Mouse (Mus musculus): ENCODE results near the gene Cnnm4. TPM values are rescaled to one million over a fixed set of nuclear protein-coding genes. Genes with fewer than 3 reads are reported as not detected.

Gene Cnnm4
- 2.7 and 2.9 TPM in 2 replicates for polyA plus RNA-seq (2015; fragmentation: Nextera tagmentation; extraction: Ambion mirVana)

- no peaks in the 10 kb centered on the region for H3K36me3 ChIP-seq (replicated peaks)
- peak within 1 kb of the TSS; percentile 75 for H3K4me3 ChIP-seq (replicated peaks)
- peaks cover 64% of the 10 kb centered on the region for H3K4me1 ChIP-seq (replicated peaks)
- under 1% methylated on average over 91 of the region's 98 CpGs for WGBS (ENCODE audit: insufficient replicate concordance)
- ATAC-seq (ENCODE audit: insufficient read depth), result peak; percentile 93
- peak within 1 kb of the TSS; percentile 99 for H3K4me2 ChIP-seq
- peak within 1 kb of the TSS; percentile 78 for H3K9ac ChIP-seq
- peak within 1 kb of the TSS; percentile 86 for H3K27ac ChIP-seq (replicated peaks)
- H3K9me3 ChIP-seq (replicated peaks), result no peaks in the 10 kb centered on the region
- H3K27me3 ChIP-seq, result peaks cover 24% of the 10 kb centered on the region
Measured at GRCm38 (mm10) chr1:36471181-36472105, at the start of gene Cnnm4. Cnnm4 (plus strand) TSS chr1:36471620.

- H3K4me1 ChIP-seq (replicated peaks), result no peaks in the 10 kb centered on the region
- no peak overlapping the region for H3K9ac ChIP-seq
- WGBS (ENCODE audit: insufficient replicate concordance), result 74% methylated on average over 2 of the region's 2 CpGs
- H3K27me3 ChIP-seq, result no peaks in the 10 kb centered on the region
- no peaks in the 10 kb centered on the region for H3K9me3 ChIP-seq (replicated peaks)
- H3K36me3 ChIP-seq (replicated peaks), result peaks cover 59% of the 10 kb centered on the region
- ATAC-seq (ENCODE audit: insufficient read depth), result no peak
- no peak overlapping the region for H3K4me3 ChIP-seq (replicated peaks)
- H3K27ac ChIP-seq (replicated peaks), result no peak overlapping the region
- no peak overlapping the region for H3K4me2 ChIP-seq
Measured at GRCm38 (mm10) chr1:36429511-36429910, 41.9 kb upstream of the Cnnm4 start.

- Histone ChIP-seq H3K4me1 (replicated peaks) (no peaks in the 10 kb centered on the region), H3K27me3 (no peaks in the 10 kb centered on the region), H3K9ac (no peak overlapping the region), H3K4me3 (replicated peaks) (no peak overlapping the region), H3K36me3 (replicated peaks) (peaks cover 54% of the 10 kb centered on the region), H3K9me3 (replicated peaks) (no peaks in the 10 kb centered on the region), H3K4me2 (no peak overlapping the region), H3K27ac (replicated peaks) (no peak overlapping the region)
- WGBS (ENCODE audit: insufficient replicate concordance), result 67% methylated on average over 4 of the region's 4 CpGs
- ATAC-seq (ENCODE audit: insufficient read depth), result no peak
Measured at GRCm38 (mm10) chr1:36432999-36433398, 38.4 kb upstream of the Cnnm4 start.

GRCm38 (mm10) chr1:36433616-36434015 is 37.8 kb upstream of the Cnnm4 start:
- H3K4me1 ChIP-seq (replicated peaks), result no peaks in the 10 kb centered on the region
- peaks cover 54% of the 10 kb centered on the region for H3K36me3 ChIP-seq (replicated peaks)
- H3K27ac ChIP-seq (replicated peaks), result no peak overlapping the region
- no peak overlapping the region for H3K9ac ChIP-seq
- H3K4me3 ChIP-seq (replicated peaks), result no peak overlapping the region
- no peaks in the 10 kb centered on the region for H3K27me3 ChIP-seq
- no peak overlapping the region for H3K4me2 ChIP-seq
- no peaks in the 10 kb centered on the region for H3K9me3 ChIP-seq (replicated peaks)
- WGBS (ENCODE audit: insufficient replicate concordance), result 71% methylated on average over 3 of the region's 3 CpGs
- no peak for ATAC-seq (ENCODE audit: insufficient read depth)

- no peak overlapping the region for H3K9ac ChIP-seq
- no peaks in the 10 kb centered on the region for H3K27me3 ChIP-seq
- no peak overlapping the region for H3K4me3 ChIP-seq (replicated peaks)
- H3K27ac ChIP-seq (replicated peaks), result no peak overlapping the region
- ATAC-seq (ENCODE audit: insufficient read depth), result no peak
- H3K4me2 ChIP-seq, result no peak overlapping the region
- H3K4me1 ChIP-seq (replicated peaks), result no peaks in the 10 kb centered on the region
- WGBS (ENCODE audit: insufficient replicate concordance), result 65% methylated on average over 4 of the region's 4 CpGs
- no peaks in the 10 kb centered on the region for H3K9me3 ChIP-seq (replicated peaks)
- peaks cover 53% of the 10 kb centered on the region for H3K36me3 ChIP-seq (replicated peaks)
Measured at GRCm38 (mm10) chr1:36435071-36435470, 36.3 kb upstream of the Cnnm4 start.

- Histone ChIP-seq H3K4me3 (replicated peaks) (no peak overlapping the region), H3K4me1 (replicated peaks) (no peaks in the 10 kb centered on the region), H3K9me3 (replicated peaks) (no peaks in the 10 kb centered on the region), H3K4me2 (no peak overlapping the region), H3K36me3 (replicated peaks) (peaks cover 44% of the 10 kb centered on the region), H3K27ac (replicated peaks) (no peak overlapping the region), H3K27me3 (no peaks in the 10 kb centered on the region), H3K9ac (no peak overlapping the region)
- WGBS (ENCODE audit: insufficient replicate concordance), result 74% methylated on average over 6 of the region's 6 CpGs
- no peak for ATAC-seq (ENCODE audit: insufficient read depth)
Measured at GRCm38 (mm10) chr1:36436515-36436914, 34.9 kb upstream of the Cnnm4 start.

- Histone ChIP-seq H3K4me2 (no peak overlapping the region), H3K9me3 (replicated peaks) (no peaks in the 10 kb centered on the region), H3K4me3 (replicated peaks) (no peak overlapping the region), H3K27me3 (no peaks in the 10 kb centered on the region), H3K9ac (no peak overlapping the region), H3K27ac (replicated peaks) (no peak overlapping the region), H3K4me1 (replicated peaks) (no peaks in the 10 kb centered on the region), H3K36me3 (replicated peaks) (peaks cover 37% of the 10 kb centered on the region)
- no peak for ATAC-seq (ENCODE audit: insufficient read depth)
- WGBS (ENCODE audit: insufficient replicate concordance), result 76% methylated on average over 3 of the region's 3 CpGs
Measured at GRCm38 (mm10) chr1:36437223-36437622, 34.2 kb upstream of the Cnnm4 start.

- Histone ChIP-seq H3K4me3 (replicated peaks) (no peak overlapping the region), H3K9me3 (replicated peaks) (no peaks in the 10 kb centered on the region), H3K4me1 (replicated peaks) (peaks cover 12% of the 10 kb centered on the region), H3K36me3 (replicated peaks) (peaks cover 32% of the 10 kb centered on the region), H3K4me2 (no peak overlapping the region), H3K27ac (replicated peaks) (no peak overlapping the region), H3K27me3 (no peaks in the 10 kb centered on the region), H3K9ac (no peak overlapping the region)
- ATAC-seq (ENCODE audit: insufficient read depth), result no peak
- WGBS (ENCODE audit: insufficient replicate concordance), result 72% methylated on average over 4 of the region's 4 CpGs
Measured at GRCm38 (mm10) chr1:36441101-36441500, 30.3 kb upstream of the Cnnm4 start.

GRCm38 (mm10) chr1:36444471-36445464 is 26.7 kb upstream of the Cnnm4 start, which contains the start of gene Lman2l:
Lman2l (minus strand) TSS chr1:36445271.
- Histone ChIP-seq H3K9me3 (replicated peaks) (no peaks in the 10 kb centered on the region), H3K27ac (replicated peaks) (peak within 1 kb of the TSS; percentile 73), H3K4me2 (peak within 1 kb of the TSS; percentile 95), H3K9ac (peak within 1 kb of the TSS; percentile 81), H3K36me3 (replicated peaks) (no peaks in the 10 kb centered on the region; the same call in 1 of the 2 replicates), H3K4me1 (replicated peaks) (peaks cover 12% of the 10 kb centered on the region), H3K4me3 (replicated peaks) (peak within 1 kb of the TSS; percentile 96), H3K27me3 (no peaks in the 10 kb centered on the region)
- under 1% methylated on average over 57 of the region's 57 CpGs for WGBS (ENCODE audit: insufficient replicate concordance)
- ATAC-seq (ENCODE audit: insufficient read depth), result peak; percentile 99

- peak overlapping the region; percentile 96 for H3K4me3 ChIP-seq (replicated peaks)
- H3K4me1 ChIP-seq (replicated peaks), result peaks cover 12% of the 10 kb centered on the region
- no peaks in the 10 kb centered on the region for H3K27me3 ChIP-seq
- H3K9ac ChIP-seq, result 0 out of 2 replicates have a peak overlapping the region, but pooled peaks have one; percentile 4
- H3K9me3 ChIP-seq (replicated peaks), result no peaks in the 10 kb centered on the region
- no peaks in the 10 kb centered on the region; the same call in 1 of the 2 replicates for H3K36me3 ChIP-seq (replicated peaks)
- peak overlapping the region; percentile 95 for H3K4me2 ChIP-seq
- H3K27ac ChIP-seq (replicated peaks), result peak overlapping the region; percentile 41; the same call in 1 of the 2 replicates
- 34% methylated on average over 8 of the region's 8 CpGs for WGBS (ENCODE audit: insufficient replicate concordance)
- ATAC-seq (ENCODE audit: insufficient read depth), result no peak
Measured at GRCm38 (mm10) chr1:36445508-36445907, 25.9 kb upstream of the Cnnm4 start.

Measured in liver, embryonic 15.5 days (tissue).